Mouse (Mus musculus): ENCODE measurements at regions not wholly inside any gene's neighbourhood (a gene's known extent, or its start where the extent isn't known, plus 50 kb on each side); places are given as distances from the start of the nearest gene placed in this dataset.

DNA sequence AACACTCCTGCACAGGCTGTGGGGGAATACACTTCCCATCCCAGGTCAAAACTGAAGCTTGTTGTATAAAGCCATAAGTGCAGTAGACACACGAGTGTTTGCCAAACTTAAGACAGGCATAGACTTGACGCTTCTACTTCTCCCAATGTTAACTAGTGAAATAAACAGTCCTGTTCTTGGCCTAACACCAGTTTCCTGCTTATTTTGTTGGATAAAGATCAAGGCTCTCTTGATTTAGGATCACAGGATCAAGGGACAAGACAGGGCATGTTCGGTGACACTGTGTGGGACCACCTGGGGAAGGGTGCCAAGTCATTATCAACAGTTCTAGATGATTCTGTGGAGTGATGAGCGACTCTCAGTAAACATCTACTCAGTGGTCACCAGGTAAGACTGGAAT lies 114.3 kb upstream of the Serp2 start:
- DNase-seq = no peak

DNA sequence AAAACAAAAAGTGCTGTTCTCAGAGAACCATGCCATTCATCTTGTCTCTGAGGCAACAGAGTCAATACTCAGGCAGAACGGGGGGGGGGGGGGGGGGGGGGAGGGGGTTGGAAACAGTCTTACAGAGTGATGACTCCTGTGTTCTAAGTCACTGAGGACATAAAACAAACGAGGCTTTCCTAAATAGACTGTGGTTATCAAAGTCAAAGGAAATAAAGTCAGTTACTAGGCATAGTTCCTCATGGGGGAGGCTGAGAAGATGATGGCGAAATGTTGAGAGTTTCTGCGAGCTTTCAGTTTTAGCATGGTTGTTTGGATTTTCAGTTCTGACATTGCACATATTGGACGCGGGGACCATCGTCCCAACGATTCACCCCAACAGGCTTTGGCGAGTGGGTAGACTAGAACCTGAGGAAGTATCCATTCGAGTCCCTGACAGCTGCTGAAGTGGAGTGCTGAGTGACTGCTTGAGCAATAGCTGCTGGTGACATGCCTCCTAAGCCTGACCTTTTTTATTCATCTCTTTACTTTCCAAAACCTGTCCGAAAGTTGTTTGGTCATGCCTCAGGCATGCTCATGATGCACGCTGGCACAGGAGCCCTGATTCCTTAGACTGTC lies 109.2 kb upstream of the Serp2 start:
- no peak for DNase-seq

DNA sequence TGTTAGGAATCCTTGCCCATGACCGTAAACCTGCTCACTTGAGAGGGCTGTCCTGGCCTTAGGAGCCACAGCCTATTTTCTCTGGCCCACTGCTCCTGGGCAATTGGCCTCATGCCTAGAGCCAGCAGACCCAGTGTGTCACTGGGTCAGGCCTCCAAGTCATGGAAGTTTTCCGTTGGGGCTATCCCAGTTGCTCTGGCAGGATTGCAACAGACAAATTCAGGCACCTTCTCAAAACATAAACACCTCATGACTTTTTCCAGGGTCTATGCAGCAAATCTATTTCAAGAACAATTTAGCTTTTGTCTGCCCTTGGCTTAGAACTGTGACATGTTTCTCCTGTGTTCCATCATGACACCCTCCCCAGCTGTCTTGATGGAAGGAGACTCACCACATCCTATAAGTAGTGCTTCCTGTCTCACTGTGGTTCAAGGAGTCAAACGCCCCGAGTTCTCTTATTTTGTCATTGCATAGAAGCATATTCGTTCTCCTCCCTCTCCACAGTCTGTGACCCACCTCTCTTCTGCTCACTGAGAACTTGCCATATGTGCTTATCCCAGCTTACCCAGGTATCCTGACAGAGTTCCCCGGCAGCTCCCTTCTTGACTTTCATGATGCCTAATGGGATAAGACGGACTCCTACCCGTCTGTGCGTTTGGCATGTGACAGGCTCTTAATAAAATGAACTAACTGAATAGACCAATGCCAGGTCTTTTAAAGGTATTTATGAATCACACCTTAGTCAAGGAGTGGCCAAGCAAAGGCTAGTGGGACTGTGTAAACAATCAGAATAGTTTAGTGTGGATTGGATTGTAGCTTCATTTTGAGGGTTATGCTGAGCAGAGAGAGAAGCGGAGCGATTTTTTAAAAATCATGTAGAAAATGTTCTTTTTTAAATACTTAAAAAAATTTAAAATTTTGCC lies 108.2 kb upstream of the Serp2 start:
- DNase-seq = no peak

DNA sequence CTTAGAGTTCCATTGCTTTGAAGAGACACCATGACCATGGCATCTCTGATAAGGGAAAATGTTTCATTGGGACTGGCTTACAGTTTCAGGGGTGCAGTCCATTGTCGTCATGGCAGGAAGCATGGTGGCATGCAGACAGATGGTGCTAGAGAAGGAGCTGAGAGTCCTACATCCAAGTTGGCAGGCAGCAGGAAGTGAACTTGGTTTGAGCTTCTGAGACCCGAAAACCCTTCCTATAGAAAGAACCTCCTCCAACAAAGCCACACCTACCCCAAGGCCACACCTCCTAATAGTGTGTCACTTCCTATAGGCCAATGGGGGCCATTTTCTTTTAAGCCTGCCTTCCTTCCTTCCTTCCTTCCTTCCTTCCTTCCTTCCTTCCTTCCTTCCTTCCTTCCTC lies 107.1 kb upstream of the Serp2 start:
- DNase-seq = no peak

DNA sequence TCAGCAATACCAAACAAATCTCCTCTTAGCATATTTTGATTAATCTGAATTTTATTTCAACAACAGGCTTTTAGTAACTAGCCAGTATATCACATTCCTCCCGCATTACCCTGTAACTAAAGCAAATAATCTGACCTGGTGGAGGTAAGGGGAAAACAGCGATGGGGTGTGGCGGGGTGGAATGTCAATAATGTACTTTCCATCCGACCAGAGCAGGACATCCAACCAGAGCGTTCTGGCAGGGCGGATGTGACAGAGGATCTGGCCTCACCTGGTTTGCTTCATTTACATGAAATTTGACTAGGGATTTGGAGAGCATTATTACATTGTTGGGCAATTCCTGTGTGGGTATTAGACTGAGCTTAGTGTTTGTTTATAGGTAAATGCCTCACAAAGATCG lies 106.2 kb upstream of the Serp2 start:
- DNase-seq = no peak

DNA sequence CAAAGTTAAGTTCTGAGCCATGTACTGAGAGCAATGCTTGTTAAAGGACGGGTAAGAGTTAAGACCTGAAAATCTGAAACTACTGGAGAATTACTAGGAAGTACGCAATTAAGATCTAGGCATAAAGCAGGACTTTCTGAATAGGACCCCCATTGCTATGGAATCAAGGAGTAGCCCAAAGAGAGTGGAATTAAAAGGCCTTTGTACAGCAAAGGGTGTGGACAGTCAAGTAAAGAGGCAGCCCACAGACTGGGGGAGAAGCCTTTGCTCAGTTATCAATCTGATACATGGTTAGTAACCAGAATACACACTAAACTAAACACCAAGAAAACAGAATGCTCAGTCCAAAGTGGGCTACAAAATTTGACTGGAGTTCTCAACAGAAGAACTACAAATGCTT lies 104.2 kb upstream of the Serp2 start:
- no peak for DNase-seq

DNA sequence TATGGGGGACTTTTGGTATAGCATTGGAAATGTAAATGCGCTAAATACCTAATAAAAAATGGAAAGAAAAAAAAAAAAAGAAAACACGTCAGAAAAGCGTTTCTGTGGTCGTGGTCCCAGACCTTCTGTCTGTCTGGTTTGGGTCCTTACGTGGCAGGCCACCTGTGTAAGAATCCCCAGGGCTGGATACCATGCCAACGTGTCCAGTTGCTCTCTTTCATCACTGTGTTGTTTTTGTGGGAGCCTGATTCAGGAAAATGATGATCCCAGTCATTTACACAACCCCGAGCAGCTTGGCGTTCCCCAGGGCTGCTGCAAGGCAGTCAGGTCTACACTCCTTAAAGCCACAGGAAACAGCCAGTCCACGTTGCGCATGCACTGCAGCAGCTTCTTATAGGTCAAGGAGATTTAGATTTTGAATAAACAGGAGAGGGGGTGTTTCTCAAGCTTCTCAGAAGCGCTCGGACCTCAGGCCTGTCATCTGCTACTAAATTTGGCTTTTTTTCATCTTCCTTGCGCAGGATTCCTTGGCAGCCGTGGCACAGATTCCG lies 102.3 kb upstream of the Serp2 start:
- DNase-seq = peak; percentile 25 to 33

DNA sequence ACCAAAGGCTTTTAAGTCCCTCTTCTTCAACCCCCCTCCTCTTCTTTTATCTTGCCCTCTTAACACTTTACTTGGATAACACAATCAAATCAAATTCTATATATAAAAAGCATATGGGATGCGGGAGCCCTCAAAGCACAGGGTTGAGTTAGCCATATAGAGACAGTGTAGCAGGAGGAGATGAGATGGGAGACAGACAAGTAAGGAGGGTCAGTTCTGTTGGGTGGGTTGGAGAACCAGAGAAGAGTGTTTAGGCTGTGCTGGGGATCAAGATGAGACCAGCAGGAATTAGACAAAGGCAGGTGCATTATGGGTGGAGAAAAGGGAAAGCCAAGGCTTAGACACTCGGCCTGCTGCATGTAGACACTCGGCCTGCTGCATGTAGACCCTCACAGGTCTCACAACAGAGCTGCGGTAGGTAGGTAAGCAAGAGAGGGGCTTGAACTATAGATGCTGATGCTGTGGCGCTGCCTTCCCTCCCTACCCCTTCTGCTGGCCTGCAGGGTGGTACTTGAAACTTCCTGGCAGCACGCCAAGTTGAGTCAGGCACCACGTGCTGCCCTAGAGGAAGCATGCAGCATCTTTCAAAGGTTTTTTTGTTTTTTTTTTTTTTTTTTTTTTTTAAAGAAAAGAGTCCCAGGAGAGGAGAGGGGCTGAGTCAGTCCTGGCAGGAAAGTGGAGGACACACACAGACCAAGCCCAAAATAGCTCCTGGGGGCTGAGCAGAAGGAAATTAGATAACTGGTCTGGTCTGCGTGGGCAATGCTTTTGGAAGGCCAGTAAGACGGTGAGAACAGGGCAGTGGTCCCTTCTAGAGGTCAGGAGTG lies 101.3 kb upstream of the Serp2 start:
- DNase-seq = peak; percentile 25 to 39

DNA sequence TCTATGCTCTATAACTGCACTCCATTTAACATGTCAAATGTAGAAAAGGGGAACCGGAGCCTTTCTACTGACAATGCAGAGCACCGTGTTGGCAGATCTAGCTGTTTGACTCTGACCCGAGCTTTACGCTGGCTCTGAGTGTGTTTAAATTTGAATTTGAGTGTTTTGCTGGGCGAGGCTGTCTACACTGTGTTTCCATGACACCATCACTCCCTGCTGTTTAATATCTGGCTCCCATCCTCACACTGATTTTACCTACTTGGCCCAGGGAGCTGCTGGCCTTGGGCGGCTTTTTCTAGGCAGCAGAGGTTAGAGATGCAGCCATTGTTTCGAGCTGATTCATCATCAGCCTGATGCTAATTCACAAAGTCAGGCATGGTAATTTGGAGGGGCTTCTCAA lies 100.7 kb upstream of the Serp2 start:
- DNase-seq = peak; percentile 16 to 43

DNA sequence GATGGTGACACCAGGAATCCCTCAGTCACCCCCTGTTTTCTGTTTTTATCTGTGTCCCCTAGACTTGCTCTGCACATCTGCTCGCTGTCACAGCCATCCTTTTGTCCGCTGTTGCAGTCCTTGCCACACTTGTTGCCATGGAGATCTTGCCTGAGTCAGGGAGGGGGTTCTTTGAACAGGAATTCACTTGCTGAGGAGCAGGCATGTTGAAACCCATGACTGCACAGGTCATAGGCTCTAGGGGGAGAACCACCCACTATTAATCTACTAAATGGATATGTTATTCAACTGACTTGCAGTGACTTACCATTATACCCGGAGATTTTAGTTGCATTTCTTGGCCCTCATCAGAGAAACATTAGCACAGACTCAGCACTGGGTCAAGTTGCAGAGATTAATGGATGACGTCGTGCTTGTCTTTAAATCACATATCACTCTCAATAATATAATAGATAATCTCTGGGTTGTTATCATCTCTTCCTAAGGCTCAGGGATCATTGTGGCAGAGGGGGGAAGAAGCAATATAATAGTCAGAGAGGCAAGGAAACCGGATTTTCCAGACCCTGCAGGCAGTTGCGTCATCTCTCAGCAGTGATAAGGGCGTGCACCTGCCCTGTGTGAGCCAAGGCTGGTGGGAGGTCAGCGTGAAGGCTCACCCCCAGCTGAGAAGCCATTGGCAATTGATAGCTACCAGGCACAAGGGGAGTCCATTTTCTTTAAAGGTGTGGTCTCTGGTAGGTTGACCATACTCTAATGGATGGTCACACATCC lies 95.9 kb upstream of the Serp2 start:
- DNase-seq = no peak

DNA sequence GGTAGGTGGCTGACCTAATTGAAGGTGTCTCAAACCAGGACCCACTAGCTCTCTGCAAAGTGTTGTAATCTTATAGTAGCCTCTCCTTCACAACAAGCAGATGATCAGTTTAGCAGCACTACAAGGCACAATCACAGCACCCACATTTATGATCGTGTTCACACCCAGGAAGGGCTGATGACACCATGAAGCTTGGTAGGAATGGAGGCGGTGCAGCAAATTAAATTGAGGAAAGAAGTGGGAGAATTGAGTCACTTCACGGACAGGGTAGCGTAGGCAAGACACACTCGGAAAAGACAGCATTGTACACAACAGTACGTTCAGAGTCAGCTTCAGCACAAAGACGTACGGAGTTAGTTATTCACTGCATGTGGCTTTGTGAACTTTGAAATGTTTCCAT lies 94.4 kb upstream of the Serp2 start:
- DNase-seq = no peak

DNA sequence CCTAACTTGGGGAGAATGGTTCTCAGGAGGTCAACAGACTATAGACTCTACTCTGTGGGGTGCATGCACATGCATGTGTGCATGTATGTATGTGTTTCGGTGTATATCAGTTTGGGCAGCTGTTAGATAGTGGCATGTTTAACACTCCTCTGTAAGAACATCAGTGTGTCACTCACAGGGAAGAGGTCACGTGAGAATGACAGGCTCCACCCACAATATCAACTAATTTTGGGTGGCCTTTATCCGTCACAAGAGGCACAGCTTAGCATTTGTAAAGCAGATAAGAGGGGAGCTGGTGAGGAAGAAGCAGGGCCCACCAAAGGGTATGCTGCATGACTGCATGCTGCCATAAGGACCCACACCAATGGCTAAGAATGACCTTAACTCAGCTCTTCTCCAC lies 93.2 kb upstream of the Serp2 start:
- DNase-seq = no peak

DNA sequence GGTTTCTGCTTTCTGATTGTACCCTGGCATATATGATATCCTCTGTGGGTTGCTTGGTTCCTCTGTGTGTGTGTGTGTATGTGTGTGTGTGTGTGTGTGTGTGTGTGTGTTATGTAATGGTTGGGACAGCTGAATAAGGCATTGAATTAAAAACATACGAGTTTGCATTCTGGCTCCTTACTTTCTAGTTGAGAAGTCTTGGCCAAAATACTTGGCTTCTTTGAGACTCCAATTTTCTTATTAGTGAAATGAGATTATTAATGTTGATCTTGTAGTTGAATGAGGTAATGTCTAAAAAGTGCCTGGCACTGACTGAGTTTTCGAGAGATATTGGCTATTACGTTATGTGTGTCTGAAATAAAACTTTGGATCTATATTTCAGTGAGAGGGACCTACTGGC lies 88.0 kb upstream of the Serp2 start:
- DNase-seq = no peak

DNA sequence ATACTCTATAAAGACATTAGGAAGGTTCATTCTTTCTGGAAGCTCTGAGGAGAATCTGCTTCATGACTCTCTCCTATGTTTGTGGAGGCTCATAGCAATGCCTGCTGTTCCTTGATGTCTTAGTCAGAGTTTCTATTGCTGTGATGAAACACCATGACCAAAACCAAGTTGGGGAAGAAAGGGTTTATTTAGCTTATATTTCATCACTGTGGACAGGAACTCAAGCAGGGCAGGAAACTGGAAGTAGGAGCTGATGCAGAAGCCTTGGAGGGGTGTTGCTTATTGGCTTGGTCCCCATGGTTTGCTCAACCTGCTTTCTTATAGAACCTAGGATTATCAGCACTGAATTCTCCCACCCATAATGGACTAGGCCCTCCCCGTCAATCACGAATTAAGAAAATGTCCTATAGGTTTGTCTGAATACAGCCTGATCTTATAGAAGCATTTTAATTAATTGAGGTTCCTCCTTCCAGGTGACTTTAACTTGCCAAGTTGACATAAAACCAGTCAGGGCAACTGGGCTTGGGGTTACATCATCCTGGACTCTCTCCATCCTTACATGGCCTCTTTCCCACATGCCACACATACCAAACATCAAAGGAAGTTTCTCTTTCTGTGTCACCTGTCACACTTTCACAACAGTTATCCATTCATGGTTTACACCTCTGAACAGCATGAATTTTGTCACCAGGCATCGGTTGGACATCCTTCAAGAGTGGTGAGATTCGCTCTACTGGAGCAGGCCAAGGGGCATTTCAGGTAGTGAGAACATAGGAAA lies 85.3 kb upstream of the Serp2 start:
- DNase-seq = no peak

DNA sequence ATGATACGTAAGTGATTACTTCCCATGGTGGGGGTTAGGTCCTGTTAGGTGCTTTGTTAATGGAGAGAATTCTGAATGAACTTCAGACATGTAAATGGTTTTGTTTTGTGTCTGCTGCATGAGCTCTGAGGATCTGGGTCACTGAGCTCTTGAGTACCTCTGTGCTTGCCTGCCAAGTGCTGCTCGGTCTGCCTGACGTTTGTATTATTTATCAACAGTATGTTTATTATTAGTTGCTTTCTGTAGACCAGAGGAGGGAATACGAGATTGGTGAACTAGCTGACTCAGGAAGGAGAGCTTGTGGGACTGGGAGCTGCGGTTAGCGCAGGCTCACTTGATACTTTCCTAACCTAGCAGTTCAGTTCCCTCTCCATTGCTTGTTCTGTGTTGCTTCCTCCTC lies 76.5 kb upstream of the Serp2 start:
- DNase-seq = no peak

DNA sequence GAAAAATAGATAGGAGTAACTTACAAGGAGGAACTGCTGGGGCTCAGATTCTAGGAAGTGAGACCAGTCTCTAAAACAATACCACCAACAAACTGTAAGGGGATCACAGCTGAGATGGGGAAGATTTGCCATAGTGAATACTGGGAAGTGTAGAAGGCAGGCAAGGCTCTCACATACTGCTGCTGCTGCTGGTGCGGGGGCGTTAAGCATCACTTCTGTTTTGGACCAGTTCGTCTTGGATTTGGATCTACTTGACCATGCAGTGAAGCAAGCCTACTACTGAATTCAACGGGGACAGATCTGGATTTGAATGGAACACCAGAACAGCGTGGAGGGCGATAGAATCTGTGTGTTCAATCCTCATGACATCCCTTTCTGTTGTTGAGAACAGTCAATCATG lies 76.1 kb upstream of the Serp2 start:
- DNase-seq = no peak

DNA sequence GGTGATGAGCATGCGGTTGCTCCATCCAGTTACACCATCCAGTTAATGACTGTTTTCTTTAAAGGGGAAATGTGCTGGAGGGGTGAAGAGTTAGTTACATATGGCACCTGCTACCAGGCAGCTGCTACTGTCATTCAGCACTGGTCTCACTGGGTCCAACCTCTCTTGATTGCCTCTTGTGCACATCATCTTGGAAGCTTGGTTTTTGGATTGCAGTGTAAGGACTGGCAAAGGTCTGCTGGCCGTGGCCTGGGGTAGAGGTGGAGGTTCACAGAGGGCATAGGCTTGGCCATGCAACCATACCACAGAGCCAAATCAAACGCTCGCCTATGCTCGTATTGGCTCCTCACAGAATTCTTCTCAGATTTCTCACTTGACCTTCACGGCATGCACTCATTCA lies 75.1 kb upstream of the Serp2 start:
- no peak for DNase-seq

DNA sequence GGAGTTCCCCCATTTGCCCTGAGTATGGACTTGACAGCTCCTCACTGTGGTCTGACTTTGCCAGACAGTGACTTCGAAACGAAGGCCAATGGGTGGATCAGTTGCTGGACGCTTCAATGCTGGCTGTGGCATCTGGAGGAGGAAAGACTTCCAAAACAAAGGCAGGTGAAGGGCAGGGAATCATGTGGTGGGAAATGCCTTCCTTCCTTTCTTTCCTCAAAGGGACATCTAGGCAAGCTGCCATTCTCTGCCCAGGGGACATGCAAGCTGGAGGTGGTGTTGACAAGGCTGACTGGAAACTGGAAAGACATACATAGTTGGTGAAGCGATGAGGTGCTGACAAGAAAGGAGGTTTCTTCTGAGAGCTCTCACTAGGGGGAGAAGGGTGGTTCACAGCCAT lies 74.5 kb upstream of the Serp2 start:
- no peak for DNase-seq

DNA sequence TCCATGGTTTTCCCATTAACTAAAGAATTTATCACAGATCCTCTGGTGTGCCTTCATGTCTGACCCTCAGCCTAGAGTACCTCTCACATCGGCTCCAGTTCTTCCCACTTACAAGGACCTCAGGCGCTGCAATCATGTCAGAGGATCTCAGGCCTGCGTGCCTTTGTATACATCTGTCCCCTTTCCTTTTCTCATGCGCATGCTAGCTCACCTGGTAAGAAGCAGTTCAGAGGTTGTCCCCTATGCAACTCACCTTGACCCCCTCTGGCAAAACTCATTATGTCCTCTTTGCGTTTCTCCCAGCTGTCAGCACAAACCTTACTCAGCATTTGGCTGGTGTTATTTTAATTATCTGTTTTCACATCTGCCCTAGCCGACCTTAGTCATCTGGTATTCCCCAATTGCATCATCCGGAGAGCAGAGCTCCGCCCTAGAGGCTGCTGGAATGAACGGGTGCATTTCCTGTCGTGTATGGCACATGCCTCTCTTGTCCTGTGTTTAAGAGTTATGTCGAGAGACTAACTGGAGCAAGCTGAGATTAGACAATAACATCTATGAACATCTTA lies 73.3 kb upstream of the Serp2 start:
- no peak for DNase-seq

DNA sequence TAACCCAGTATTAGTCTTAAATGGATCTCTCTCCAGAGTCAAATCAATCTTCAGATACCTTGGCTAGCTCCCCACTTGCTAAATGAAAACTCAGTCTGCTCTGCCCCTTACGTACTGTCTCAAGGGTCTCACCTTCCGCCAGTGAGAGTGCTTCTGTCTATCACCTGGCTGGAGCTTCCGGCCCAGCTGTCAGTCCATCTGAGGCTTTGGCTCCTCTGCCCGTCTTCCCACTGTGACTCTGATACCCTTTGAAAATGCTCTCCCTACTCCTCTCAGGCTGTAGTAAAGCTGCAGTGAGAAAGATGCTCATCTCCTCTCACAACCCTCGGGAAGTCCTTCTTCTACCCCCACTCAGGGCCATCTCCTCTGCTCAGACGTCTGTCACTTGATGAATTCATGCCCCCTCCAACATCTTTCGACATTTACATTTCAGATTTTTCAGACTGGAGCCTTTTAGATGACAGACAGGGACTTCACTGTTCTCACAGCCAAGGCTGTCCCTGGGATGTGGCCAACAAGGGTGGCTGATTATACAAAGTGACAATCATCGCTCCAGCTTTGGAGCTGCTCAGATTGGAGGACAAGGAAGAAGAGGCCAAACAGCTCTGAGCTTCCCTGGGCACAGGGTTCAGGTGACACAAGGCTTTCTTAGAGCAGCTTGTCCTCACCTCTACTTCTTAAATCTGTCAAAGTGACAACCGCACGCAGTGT lies 71.6 kb upstream of the Serp2 start:
- DNase-seq = peak; percentile 60 to 69

All from cerebellum, postnatal 36 days (tissue).